Mouse (Mus musculus): ENCODE measurements at regions not wholly inside any gene's neighbourhood (a gene's known extent, or its start where the extent isn't known, plus 50 kb on each side); places are given as distances from the start of the nearest gene placed in this dataset.

- no peak for DNase-seq (ENCODE audit: extremely low spot score in 1 of 2, low spot score in 1 of 2)
Measured at GRCm38 (mm10) chr13:70904834-70905233, 63.2 kb upstream of the Adamts16 start.

- DNase-seq (ENCODE audit: extremely low spot score in 1 of 2, low spot score in 1 of 2): no peak
Measured at GRCm38 (mm10) chr13:70903831-70904230, 62.2 kb upstream of the Adamts16 start.

- DNase-seq (ENCODE audit: extremely low spot score in 1 of 2, low spot score in 1 of 2): no peak
Measured at GRCm38 (mm10) chr13:70903150-70903549, 61.5 kb upstream of the Adamts16 start.

- no peak for DNase-seq (ENCODE audit: extremely low spot score in 1 of 2, low spot score in 1 of 2)
Measured at GRCm38 (mm10) chr13:70902727-70903126, 61.1 kb upstream of the Adamts16 start.

- DNase-seq (ENCODE audit: extremely low spot score in 1 of 2, low spot score in 1 of 2): no peak
Measured at GRCm38 (mm10) chr13:70891634-70892033, 50.0 kb upstream of the Adamts16 start.

Small RNAs in the stretch of these regions (microRNA-seq; reads per million reads assigned to microRNA genes)
- gene Mir466f-4: 0 reads per million in 2 experiments
